Mouse (Mus musculus): Measurements from ENCODE around the gene Ubac2. TPM values are rescaled to one million over a fixed set of nuclear protein-coding genes. Genes with fewer than 3 reads are reported as not detected.

The Ubac2 gene
- polyA plus RNA-seq, 1 experiment from 2014 or later = 72.9 TPM

DNA sequence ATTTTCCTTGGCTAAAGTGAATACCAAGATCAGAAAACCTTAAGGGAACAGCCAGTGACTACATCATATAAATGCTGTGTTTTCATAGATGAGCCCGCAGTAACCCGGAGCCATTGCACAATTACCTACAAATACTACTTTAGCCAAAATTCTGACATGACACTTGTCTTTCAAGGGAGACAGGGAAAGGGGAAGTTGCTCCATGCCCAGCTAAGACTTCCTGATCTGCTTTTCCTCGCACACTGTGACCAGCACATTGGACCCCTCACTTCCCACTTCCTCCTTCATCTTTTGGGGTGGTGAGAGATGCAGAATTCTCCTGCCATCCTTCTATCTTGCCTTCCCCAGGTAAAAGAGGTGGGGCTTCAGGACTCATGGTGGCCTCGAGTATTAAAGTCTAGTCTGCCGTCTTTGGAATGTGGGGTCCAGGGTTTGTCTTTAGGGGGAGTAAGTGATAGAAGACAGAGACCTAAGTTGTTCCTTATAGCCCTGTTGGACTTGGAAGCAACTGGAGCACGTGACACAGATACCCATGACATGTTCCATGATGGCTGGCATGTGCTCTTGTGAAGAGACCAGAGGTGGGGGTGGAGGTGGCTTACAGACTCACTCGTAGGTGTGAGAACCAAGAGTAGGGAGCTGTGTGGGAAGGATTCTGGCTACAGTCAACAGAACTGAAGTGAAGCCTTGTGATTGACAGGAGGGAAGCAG is 116.6 kb downstream of the Ubac2 start:
- DNase-seq (ENCODE audit: low spot score) = no peak
- no peaks in the 10 kb centered on the region for H3K27me3 ChIP-seq (ENCODE audit: control insufficient read depth, insufficient read depth, low read length)
- 92% methylated on average over 7 of the region's 7 CpGs for WGBS
- no peak overlapping the region for H3K9ac ChIP-seq (ENCODE audit: low read length)
- H3K9me3 ChIP-seq (ENCODE audit: control insufficient read depth, low read length) = no peaks in the 10 kb centered on the region
- no peak overlapping the region for H3K4me3 ChIP-seq (ENCODE audit: low read depth, low read length)
- no peak overlapping the region for H3K4me2 ChIP-seq (ENCODE audit: low read depth, low read length, severe bottlenecking)
- ATAC-seq (replicated peaks; ENCODE audit: low FRiP score) = no peak
- H3K36me3 ChIP-seq (ENCODE audit: control insufficient read depth, insufficient read depth, low read length) = no peaks in the 10 kb centered on the region
- no peak overlapping the region for H3K27ac ChIP-seq (ENCODE audit: low read depth, low read length)
- no peaks in the 10 kb centered on the region for H3K4me1 ChIP-seq (replicated peaks; ENCODE audit: control insufficient read depth, insufficient read depth, low read length)

DNA sequence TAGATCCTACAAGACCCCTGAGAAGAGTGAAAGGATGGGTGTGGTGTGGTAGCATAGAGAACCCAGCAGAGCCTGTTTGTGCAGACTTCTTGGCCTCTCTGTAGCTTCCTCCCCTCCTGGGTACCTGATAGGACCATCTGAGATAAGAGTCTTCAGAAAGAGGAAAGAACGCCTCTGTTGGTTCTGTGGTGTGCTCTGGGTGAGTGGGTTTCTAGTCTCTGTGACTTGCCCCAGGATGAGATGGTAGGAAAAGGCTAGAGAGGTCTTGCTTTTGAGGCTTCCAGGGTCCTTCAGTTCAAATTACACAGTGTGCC is 117.1 kb downstream of the Ubac2 start:
- Histone ChIP-seq H3K4me3 (ENCODE audit: low read depth, low read length) (no peak overlapping the region), H3K4me2 (ENCODE audit: low read depth, low read length, severe bottlenecking) (no peak overlapping the region), H3K9me3 (ENCODE audit: control insufficient read depth, low read length) (no peaks in the 10 kb centered on the region), H3K9ac (ENCODE audit: low read length) (no peak overlapping the region), H3K27me3 (ENCODE audit: control insufficient read depth, insufficient read depth, low read length) (no peaks in the 10 kb centered on the region), H3K4me1 (replicated peaks; ENCODE audit: control insufficient read depth, insufficient read depth, low read length) (no peaks in the 10 kb centered on the region), H3K27ac (ENCODE audit: low read depth, low read length) (no peak overlapping the region), H3K36me3 (ENCODE audit: control insufficient read depth, insufficient read depth, low read length) (no peaks in the 10 kb centered on the region)
- 89% methylated on average over 1 of the region's 1 CpGs for WGBS
- ATAC-seq (replicated peaks; ENCODE audit: low FRiP score) (no peak), DNase-seq (ENCODE audit: low spot score) (no peak)

DNA sequence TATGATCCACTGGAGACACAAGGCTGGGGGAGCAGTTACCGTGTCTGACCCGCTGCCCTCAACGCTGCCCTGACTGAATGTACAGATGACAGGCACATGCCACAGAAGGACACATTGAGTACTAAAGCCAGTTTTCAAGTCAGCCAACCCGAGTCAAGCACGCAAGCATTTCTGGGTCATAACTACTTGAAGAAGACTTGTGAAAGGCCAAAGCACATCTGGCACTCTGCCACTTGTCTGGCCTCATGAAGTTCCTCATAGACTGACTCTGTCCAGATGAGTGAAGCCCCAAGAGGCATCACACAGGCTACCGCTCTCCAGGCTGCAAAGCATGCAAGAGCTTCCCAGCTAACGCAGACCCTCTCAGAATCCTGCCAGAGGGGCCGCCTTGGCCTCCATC is 118.4 kb downstream of the Ubac2 start:
- no peak overlapping the region for H3K9ac ChIP-seq (ENCODE audit: low read length)
- no peak overlapping the region for H3K4me3 ChIP-seq (ENCODE audit: low read depth, low read length)
- DNase-seq (ENCODE audit: low spot score) (no peak), ATAC-seq (replicated peaks; ENCODE audit: low FRiP score) (no peak)
- no peaks in the 10 kb centered on the region for H3K9me3 ChIP-seq (ENCODE audit: control insufficient read depth, low read length)
- 95% methylated on average over 8 of the region's 8 CpGs for WGBS
- no peaks in the 10 kb centered on the region for H3K4me1 ChIP-seq (replicated peaks; ENCODE audit: control insufficient read depth, insufficient read depth, low read length)
- H3K27me3 ChIP-seq (ENCODE audit: control insufficient read depth, insufficient read depth, low read length) = no peaks in the 10 kb centered on the region
- no peaks in the 10 kb centered on the region for H3K36me3 ChIP-seq (ENCODE audit: control insufficient read depth, insufficient read depth, low read length)
- no peak overlapping the region for H3K27ac ChIP-seq (ENCODE audit: low read depth, low read length)
- no peak overlapping the region for H3K4me2 ChIP-seq (ENCODE audit: low read depth, low read length, severe bottlenecking)

DNA sequence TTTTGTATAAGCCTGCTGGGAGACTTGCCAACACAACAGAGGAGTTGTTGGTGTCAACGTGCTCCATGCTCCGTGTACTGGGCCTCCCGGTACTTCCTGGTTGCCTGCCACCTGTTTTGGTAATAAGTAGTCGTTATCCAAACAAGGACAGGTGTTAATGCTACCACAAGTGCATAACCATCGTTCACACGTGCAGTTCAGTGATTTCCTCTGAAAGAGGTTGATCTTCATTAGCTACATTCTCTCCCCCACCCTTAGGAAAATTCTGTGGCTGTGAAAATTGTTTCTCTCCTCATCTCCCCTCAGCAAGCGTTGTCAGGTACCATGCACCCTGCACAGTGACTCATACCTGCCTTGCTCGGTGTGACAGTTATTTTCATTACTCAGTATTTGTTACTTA is 121.0 kb downstream of the Ubac2 start:
- Histone ChIP-seq H3K9me3 (ENCODE audit: control insufficient read depth, low read length) (no peaks in the 10 kb centered on the region), H3K27ac (ENCODE audit: low read depth, low read length) (no peak overlapping the region), H3K4me2 (ENCODE audit: low read depth, low read length, severe bottlenecking) (no peak overlapping the region), H3K4me3 (ENCODE audit: low read depth, low read length) (no peak overlapping the region), H3K4me1 (replicated peaks; ENCODE audit: control insufficient read depth, insufficient read depth, low read length) (no peaks in the 10 kb centered on the region), H3K36me3 (ENCODE audit: control insufficient read depth, insufficient read depth, low read length) (no peaks in the 10 kb centered on the region), H3K27me3 (ENCODE audit: control insufficient read depth, insufficient read depth, low read length) (no peaks in the 10 kb centered on the region), H3K9ac (ENCODE audit: low read length) (no peak overlapping the region)
- 84% methylated on average over 8 of the region's 8 CpGs for WGBS
- DNase-seq (ENCODE audit: low spot score) (no peak), ATAC-seq (replicated peaks; ENCODE audit: low FRiP score) (no peak)

DNA sequence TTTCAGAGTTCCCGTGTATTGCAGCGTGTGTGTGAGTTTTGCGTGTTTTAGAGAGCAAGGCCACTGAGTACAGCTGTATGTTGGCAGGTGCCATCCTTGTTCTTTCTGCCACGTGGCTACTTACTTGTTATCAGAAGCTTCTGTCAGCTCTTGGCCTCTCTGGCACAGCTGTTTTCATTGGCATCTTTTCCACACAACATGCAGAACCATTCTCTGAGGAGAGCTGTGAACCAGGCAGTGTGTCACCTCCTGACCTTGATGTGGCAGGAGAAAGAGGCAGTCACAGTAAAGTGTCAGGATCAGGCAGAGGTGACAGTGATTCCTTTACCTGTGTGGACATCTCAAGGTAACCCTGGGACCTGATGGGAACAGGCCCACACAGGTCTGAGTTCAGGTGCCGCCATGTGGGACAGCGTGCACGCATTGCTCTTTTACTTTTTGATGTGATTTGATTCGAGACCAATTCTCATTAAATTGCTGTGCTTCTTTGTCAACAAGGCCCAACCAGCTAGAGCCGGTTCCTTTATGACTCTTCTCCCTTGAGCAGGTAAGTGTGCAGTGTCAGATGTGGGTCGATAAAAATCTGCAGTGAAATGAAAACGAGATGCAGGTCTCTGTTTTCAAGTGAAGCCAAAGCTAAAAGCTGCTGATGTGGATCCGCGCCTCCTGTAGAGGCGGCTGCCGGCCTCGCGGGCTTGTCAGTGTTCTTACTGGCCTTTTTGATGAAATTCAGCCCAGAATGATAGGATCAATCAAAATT is 122.1 kb downstream of the Ubac2 start:
- ATAC-seq (replicated peaks; ENCODE audit: low FRiP score) (no peak), DNase-seq (ENCODE audit: low spot score) (no peak)
- Histone ChIP-seq H3K9ac (ENCODE audit: low read length) (no peak overlapping the region), H3K27ac (ENCODE audit: low read depth, low read length) (no peak overlapping the region), H3K4me3 (ENCODE audit: low read depth, low read length) (no peak overlapping the region), H3K4me2 (ENCODE audit: low read depth, low read length, severe bottlenecking) (no peak overlapping the region), H3K4me1 (replicated peaks; ENCODE audit: control insufficient read depth, insufficient read depth, low read length) (no peaks in the 10 kb centered on the region), H3K27me3 (ENCODE audit: control insufficient read depth, insufficient read depth, low read length) (no peaks in the 10 kb centered on the region), H3K9me3 (ENCODE audit: control insufficient read depth, low read length) (no peaks in the 10 kb centered on the region), H3K36me3 (ENCODE audit: control insufficient read depth, insufficient read depth, low read length) (no peaks in the 10 kb centered on the region)
- WGBS = 94% methylated on average over 17 of the region's 17 CpGs

DNA sequence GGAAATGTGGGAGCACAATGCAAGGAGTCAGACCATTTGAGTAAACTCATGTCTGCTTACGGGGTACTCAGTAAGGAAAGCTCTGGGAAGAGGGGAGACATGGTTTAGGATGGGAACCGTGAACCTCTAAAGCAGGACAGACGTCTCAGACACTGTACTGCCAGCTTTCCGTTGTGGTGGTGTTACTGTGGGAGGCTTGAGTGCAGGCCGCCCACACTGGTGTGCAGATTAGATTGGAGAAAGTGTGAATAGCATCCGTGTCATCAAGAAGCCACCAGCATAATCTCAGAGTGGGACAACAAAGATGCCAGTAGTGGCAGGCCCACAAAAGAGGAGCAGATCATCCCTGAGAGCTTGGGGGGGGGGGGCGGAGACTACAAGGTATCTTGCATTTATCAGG is 123.8 kb downstream of the Ubac2 start:
- DNase-seq (ENCODE audit: low spot score) (no peak), ATAC-seq (replicated peaks; ENCODE audit: low FRiP score) (no peak)
- Histone ChIP-seq H3K9me3 (ENCODE audit: control insufficient read depth, low read length) (no peaks in the 10 kb centered on the region), H3K9ac (ENCODE audit: low read length) (no peak overlapping the region), H3K4me2 (ENCODE audit: low read depth, low read length, severe bottlenecking) (no peak overlapping the region), H3K27me3 (ENCODE audit: control insufficient read depth, insufficient read depth, low read length) (no peaks in the 10 kb centered on the region), H3K36me3 (ENCODE audit: control insufficient read depth, insufficient read depth, low read length) (no peaks in the 10 kb centered on the region), H3K4me1 (replicated peaks; ENCODE audit: control insufficient read depth, insufficient read depth, low read length) (no peaks in the 10 kb centered on the region), H3K27ac (ENCODE audit: low read depth, low read length) (no peak overlapping the region), H3K4me3 (ENCODE audit: low read depth, low read length) (no peak overlapping the region)
- WGBS = 93% methylated on average over 7 of the region's 7 CpGs

DNA sequence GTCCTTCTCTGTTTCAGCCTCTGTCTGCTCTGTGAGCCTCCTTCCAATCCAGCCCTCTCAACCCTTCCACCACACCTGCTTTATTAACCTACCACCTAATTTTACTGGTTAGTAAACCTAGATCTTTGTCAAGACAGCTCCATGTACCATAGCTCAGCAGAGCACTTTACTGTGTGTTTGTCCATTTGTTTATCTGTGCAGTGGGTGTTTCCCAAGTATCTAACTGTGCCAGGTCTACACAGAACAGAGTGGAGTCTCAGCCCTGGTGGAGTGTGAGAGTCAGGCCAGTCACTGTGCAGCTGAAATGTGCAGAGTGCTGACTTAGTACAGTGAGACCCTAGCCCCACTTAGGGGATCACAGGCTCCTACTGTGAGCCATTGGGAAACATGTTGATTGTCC is 125.4 kb downstream of the Ubac2 start:
- no peaks in the 10 kb centered on the region for H3K4me1 ChIP-seq (replicated peaks; ENCODE audit: control insufficient read depth, insufficient read depth, low read length)
- no peak for DNase-seq (ENCODE audit: low spot score)
- no peak overlapping the region for H3K4me3 ChIP-seq (ENCODE audit: low read depth, low read length)
- no peak overlapping the region for H3K27ac ChIP-seq (ENCODE audit: low read depth, low read length)
- ATAC-seq (replicated peaks; ENCODE audit: low FRiP score) = no peak
- no peak overlapping the region for H3K9ac ChIP-seq (ENCODE audit: low read length)
- H3K4me2 ChIP-seq (ENCODE audit: low read depth, low read length, severe bottlenecking) = no peak overlapping the region
- H3K27me3 ChIP-seq (ENCODE audit: control insufficient read depth, insufficient read depth, low read length) = no peaks in the 10 kb centered on the region
- H3K36me3 ChIP-seq (ENCODE audit: control insufficient read depth, insufficient read depth, low read length) = no peaks in the 10 kb centered on the region
- H3K9me3 ChIP-seq (ENCODE audit: control insufficient read depth, low read length) = no peaks in the 10 kb centered on the region

DNA sequence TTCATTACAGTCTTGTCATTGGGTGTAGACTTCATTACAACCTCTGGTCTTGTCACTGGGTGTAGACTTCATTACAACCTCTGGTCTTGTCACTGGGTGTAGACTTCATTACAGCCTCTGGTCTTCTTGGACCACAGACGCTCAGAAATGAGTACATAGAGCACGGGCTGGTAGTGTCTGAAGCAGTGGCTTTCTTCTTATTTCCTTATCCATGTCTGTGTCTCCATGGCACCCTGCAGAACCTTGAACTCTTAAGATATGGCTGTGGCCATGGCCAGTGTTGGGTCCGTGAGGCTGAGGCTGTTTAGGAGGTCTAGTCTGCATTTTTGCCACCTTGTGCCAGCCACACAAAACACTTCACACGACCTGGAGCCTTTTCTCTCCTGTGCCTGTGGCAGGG is 129.8 kb downstream of the Ubac2 start:
- 90% methylated on average over 4 of the region's 4 CpGs for WGBS
- Histone ChIP-seq H3K4me2 (ENCODE audit: low read depth, low read length, severe bottlenecking) (no peak overlapping the region), H3K9me3 (ENCODE audit: control insufficient read depth, low read length) (no peaks in the 10 kb centered on the region), H3K9ac (ENCODE audit: low read length) (no peak overlapping the region), H3K4me1 (replicated peaks; ENCODE audit: control insufficient read depth, insufficient read depth, low read length) (no peaks in the 10 kb centered on the region), H3K36me3 (ENCODE audit: control insufficient read depth, insufficient read depth, low read length) (no peaks in the 10 kb centered on the region), H3K4me3 (ENCODE audit: low read depth, low read length) (no peak overlapping the region), H3K27me3 (ENCODE audit: control insufficient read depth, insufficient read depth, low read length) (no peaks in the 10 kb centered on the region), H3K27ac (ENCODE audit: low read depth, low read length) (no peak overlapping the region)
- no peak for ATAC-seq (replicated peaks; ENCODE audit: low FRiP score)
- no peak for DNase-seq (ENCODE audit: low spot score)

DNA sequence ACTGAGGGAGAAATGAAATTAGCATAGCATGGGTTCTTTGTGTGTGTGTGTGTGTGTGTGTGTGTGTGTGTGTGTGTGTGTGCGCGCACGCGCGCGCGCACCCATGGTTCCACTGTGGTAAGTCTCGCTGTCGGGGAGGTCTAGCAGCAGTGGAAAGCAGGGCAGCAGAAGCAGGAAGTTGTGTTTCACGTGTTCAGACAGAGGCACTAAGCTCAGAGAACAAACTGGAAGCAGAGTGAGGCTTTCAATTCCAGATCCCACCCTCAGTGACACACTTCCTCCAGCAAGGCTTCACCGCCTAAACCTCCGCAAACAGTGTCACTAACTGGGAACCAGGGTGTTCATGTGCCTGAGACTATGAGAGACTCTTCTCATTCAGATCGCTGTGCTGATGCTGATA is 131.1 kb downstream of the Ubac2 start:
- Histone ChIP-seq H3K4me2 (ENCODE audit: low read depth, low read length, severe bottlenecking) (no peak overlapping the region), H3K27ac (ENCODE audit: low read depth, low read length) (no peak overlapping the region), H3K27me3 (ENCODE audit: control insufficient read depth, insufficient read depth, low read length) (no peaks in the 10 kb centered on the region), H3K9me3 (ENCODE audit: control insufficient read depth, low read length) (no peaks in the 10 kb centered on the region), H3K9ac (ENCODE audit: low read length) (no peak overlapping the region), H3K4me3 (ENCODE audit: low read depth, low read length) (no peak overlapping the region), H3K4me1 (replicated peaks; ENCODE audit: control insufficient read depth, insufficient read depth, low read length) (no peaks in the 10 kb centered on the region), H3K36me3 (ENCODE audit: control insufficient read depth, insufficient read depth, low read length) (no peaks in the 10 kb centered on the region)
- 92% methylated on average over 13 of the region's 13 CpGs for WGBS
- ATAC-seq (replicated peaks; ENCODE audit: low FRiP score) = no peak
- DNase-seq (ENCODE audit: low spot score) = no peak

All from forebrain, embryonic 11.5 days (tissue).